Mouse (Mus musculus): ENCODE results near the gene Gm49711. TPM values are rescaled to one million over a fixed set of nuclear protein-coding genes. Genes with fewer than 3 reads are reported as not detected.

Gene Gm49711
- total RNA-seq, 2 experiments from 2014 or later: 0.40 TPM; not detected in 1

DNA sequence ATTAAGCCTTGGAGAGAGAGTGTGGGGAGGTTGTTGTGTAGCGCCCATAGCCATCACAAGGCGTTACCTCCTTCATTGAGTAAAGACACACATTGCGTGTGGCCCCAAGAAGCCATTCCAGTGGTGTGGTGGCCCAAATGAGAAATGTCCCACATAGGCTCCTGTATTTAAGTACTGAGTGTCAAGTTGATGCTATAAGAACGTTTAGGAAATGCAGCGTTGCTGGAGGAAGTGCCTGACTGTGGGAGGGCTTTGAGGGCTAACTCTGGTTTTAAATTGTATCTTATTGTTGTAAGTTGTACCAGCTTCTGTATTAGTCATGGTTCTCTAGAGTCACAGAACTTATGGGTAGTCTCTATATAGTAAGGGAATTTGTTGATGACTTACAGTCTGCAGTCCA lies 49.2 kb downstream of the Gm49711 start:
- intact Hi-C loops (cut with DNase I): no loop called here
- DNase-seq (ENCODE audit: low spot score in 2 of 2): no peak

DNA sequence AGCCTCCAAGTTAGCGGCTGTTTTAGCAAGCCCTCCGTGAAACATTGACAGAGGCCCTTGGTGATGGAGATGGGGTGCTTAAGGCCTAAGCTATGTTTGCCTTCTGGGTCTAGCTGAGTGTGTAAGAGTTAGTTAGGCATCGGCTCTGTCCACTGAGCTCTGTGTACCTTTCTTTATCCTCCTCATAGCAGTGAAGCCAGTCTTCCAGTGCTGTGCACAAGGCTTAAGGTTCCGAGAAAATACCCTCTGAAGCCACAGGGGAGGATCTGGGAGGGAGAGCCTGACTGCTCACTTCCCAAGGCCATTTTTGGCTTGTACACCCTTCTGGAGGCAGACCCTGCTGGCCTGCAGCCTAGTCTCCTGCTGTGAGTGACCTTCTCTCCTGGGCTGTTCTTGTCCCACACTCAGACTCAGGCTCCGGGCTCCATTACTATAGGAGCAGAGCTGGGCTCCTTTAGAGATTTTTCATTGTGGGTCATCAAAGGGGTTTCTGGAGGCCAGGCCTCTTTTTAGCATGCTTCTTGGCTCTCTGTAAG lies 56.7 kb downstream of the Gm49711 start:
- intact Hi-C loops (cut with DNase I): no loop called here
- DNase-seq (ENCODE audit: low spot score in 2 of 2): no peak

DNA sequence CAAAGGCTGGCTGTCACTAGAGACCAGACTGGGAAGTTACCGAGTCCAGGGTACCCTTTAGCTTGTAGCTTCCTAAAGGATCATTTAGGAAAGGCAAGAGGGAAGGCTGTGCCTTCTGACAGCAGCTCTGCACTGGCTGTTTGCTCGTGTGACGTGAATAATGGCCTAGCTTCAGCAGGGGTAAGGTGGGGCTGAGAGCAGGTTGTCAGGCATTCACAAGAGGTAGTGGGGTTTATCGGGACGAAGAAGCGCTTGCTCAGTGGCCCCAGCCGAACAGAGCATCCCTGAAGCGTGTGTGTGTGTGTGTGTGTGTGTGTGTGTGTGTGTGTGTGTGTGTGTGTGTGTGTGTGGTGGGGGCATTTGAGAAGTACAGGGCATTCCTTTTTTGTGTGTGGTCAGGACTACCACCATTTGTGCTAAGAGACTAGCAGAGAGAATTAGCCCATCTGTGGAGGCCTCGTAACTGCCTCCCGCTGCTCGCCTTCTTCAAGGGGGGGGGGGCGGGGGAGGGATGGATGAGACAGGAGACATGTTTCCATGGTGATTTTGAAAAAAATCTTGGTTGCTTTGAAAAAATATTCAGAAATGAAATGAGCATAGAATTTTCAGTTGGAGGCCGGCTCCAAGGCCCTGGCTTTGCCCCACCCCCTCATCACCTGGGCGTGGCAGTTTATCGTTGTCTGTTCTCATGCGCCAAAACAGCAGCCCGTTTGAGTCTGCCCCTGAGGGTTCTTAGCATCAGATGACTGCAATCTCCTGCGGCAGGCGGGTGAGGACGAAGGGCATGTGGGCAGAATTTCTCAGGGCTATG lies 57.7 kb downstream of the Gm49711 start:
- intact Hi-C loops (cut with DNase I): no loop called here
- DNase-seq (ENCODE audit: low spot score in 2 of 2): peak; percentile 66 to 87

DNA sequence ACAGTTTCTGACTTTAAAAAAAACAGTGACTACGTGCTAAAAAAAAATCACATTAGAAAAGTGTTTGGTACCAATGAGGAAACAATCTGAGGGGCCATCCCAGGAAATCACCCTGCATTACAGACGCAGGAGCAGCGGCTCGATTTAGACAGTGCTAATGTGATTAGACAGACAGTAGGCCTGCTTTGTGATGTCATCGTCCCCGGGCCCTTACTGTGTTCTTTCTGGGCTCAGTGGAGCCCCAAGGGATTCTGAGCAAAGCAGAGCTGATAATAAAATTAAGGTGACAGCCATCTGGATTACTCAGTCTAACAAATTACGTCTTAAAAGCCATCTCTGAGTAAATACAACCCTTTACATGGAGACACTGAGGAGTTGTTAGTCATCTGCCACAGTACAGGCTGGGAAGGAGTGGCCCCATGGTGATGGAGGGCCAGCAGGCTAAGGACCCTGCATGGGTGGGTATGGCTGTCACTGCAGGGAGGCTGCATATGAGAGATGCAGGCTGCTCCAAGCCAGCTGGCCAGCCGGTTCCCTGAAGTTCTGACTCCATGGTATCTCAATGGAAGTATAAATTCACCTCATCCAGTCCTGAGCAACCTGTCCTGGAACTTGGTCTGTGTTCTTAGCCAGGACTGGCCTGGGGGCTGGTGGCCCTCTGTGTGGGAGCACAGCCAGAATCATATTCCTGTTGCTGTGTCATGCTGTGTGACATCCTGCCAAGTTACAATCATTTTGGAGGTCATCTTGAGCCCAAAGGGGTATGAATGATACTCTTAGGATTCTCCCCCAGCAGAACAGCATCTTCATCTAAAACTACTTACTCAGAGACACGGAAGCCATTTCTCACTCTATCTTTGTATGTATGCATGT lies 59.5 kb downstream of the Gm49711 start:
- no peak for DNase-seq (ENCODE audit: low spot score in 2 of 2)
- intact Hi-C loops (cut with DNase I): no loop called here

DNA sequence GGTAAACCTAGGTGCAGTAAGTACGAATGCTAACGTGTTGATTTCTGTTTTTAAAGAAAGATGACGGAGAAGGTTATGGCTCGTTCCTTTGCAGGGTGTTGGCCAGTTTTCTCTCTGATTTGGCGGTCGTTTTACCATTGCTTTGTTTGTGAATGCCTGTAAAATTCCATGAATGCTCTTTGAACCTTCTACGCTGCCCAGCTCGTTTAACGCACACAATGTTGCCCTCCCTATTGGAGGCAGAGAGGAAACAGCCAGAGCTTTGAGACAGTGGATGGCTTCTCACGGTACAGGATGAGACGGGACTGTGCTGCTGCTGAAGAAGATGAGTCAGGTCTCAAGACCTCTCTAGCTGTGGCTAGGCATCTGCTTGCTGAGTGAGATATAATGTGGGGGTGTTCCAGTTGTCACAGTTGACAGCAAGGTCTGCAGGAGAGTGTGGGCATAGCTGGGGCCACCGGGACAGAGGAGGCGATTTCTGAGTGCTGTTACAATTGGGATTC lies 60.9 kb downstream of the Gm49711 start:
- intact Hi-C loops (cut with DNase I): no loop called here
- no peak for DNase-seq (ENCODE audit: low spot score in 2 of 2)

DNA sequence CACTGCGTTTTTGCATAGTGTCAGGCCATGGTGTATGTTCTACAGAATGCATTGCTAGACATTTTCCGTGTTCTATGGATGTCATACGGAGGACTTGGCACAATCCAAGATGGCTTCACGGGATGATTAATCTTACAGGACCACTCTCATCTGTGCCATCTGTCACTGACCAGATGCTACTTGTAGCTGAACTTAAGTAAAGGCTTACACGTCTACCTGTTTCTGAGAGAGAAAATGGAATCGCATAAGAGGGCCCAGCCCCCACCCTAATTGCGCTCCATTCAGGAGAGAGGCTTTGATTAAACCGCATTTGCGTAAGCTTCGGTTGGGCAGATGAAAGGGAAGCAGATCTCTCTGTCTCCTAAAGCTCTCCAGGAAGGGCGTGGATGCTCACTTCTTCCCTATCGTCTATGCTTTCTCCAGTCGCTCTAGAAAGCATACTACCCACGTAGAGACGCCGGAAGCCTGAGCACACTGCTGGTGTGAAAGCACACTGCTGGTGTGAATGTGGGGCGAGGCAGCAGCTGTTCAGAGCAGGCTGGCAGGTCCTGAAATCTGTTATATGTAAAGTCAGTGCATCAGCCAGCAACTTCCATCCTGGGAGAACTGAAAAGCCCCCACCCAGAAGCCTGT lies 62.9 kb downstream of the Gm49711 start:
- intact Hi-C loops (cut with DNase I): no loop called here
- peak in 1 of 2 experiments; percentile 75 for DNase-seq (ENCODE audit: low spot score in 2 of 2)

DNA sequence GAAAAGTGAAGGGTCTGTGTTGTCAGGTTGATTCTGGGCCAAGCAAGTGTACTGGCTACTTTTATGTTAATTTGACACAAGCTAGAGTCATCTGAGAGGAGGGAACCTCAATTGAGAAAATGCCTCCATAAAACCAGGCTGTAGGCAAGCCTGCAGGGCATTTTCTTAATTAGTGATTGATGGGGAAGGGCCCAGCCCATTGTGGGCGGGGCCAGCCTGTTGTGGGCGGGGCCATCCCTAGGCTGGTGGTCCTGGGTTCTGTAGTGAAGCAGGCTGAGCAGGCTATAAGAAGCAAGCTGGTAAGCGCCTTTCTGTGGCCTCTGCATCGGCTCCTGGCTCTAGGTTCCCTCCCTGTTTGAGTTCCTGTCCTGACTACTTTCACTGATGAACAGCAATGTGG lies 69.1 kb downstream of the Gm49711 start:
- intact Hi-C loops (cut with DNase I): no loop called here

DNA sequence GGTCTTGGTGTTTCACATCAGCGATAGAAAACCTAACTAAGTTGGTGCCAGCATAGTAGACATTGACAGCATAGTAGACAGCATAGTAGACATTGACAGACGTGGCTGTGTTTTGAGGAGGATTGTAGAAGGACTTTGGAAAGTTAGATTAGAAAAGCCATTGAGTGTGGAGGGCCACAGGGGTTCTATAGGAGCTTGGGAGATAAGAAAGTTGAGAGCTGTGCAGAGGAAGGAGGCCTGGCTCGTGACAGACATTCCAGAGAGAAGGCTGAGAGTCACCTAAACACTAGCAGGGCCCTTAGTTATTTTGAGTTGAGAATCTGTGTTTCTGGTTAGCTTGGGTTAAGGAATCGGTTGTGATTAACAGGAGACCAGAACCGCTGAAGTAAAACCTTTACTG lies 69.5 kb downstream of the Gm49711 start:
- no peak for DNase-seq (ENCODE audit: low spot score in 2 of 2)
- intact Hi-C loops (cut with DNase I): no loop called here

More for the DNA sequence above, 69.1 kb downstream of the Gm49711 start:
- DNase-seq (ENCODE audit: low spot score in 2 of 2): no peak

DNA sequence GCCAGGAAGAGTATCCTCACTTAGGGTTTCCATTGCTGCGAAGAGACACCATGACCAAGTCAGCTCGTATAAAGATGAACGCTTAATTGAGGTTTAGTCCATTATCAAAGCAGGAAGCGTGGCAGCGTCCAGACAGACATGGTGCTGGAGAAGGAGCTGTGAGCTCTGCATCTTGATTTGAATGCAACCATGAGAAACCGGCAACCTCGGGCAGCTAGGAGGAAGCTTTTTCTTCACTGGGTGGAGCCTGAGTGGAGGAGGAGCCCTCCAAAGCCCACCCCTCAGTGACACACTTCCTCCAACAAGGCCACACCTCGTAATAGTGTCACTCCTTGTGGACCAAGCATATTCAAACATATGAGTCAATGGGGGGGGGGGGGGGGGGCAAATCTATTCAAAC lies 71.7 kb downstream of the Gm49711 start:
- intact Hi-C loops (cut with DNase I): no loop called here
- DNase-seq (ENCODE audit: low spot score in 2 of 2): no peak

DNA sequence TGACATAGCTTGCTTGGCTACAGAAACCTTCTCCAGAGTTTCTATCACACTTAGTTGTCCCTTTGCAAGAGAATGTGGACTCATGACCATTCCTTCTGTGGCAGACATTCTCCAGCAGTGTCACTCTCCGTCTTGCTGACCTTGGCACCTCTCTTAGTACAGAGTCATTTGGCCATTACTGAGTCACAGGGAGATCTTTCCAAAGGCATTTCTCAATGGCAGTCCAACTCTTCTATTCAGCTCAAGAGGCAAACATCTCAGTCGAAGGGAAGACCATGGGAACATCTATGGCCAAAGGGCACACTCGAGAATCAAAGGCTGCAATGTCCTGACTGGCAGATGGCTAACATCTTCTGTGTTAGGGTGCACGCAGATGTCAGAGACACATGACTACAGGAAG lies 74.4 kb downstream of the Gm49711 start:
- intact Hi-C loops (cut with DNase I): no loop called here

DNA sequence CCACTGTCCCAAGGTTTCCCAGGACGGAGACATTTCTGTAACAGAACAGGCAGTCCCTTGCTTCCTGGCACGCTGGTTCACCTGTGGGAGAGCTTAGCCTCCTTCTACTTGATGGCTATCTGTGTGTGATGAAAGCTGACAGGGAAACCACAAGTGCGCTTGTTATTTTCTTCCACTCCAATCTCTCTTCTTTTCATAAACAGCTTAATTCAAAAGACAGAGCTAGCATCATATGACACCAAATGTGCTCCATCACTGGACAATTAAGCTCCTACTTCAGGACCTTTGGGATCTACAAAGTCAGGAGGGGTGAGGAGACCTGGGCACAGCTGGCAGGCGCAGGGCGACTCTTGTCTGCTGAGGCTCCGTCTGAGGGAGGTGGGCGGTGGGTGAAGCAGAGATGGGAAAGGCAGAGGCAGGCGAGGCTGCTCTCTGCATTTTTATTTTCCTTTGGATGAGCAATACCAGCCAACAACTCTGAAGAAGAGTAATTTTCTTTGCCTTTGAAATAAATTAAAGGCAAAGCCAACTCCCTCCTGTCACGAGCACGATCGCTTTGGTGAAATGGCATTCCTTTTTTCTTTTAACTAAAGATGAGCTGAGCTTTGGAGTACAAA lies 76.1 kb downstream of the Gm49711 start:
- no peak for DNase-seq (ENCODE audit: low spot score in 2 of 2)
- intact Hi-C loops (cut with DNase I): no loop called here

More for the DNA sequence above, 74.4 kb downstream of the Gm49711 start:
- no peak for DNase-seq (ENCODE audit: low spot score in 2 of 2)

DNA sequence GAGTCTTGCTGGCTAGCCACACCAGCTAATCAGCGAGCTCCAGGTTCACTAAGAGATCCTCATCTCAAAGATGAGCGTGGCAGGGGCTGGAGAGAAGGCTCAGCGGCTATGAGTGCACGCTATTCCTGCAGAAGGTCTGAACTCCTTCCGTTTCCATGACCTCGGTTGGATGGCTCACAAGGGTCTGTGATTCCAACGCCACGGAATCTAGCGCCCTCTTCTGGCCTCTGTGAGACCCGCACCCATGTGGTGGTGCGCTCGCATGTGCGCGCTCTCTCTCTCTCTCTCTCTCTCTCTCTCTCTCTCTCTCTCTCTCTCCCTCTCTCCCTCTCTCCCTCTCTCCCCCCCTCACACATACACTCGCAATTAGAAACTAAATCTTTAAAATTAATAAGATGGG lies 78.2 kb downstream of the Gm49711 start:
- no peak for DNase-seq (ENCODE audit: low spot score in 2 of 2)
- intact Hi-C loops (cut with DNase I): no loop called here

DNA sequence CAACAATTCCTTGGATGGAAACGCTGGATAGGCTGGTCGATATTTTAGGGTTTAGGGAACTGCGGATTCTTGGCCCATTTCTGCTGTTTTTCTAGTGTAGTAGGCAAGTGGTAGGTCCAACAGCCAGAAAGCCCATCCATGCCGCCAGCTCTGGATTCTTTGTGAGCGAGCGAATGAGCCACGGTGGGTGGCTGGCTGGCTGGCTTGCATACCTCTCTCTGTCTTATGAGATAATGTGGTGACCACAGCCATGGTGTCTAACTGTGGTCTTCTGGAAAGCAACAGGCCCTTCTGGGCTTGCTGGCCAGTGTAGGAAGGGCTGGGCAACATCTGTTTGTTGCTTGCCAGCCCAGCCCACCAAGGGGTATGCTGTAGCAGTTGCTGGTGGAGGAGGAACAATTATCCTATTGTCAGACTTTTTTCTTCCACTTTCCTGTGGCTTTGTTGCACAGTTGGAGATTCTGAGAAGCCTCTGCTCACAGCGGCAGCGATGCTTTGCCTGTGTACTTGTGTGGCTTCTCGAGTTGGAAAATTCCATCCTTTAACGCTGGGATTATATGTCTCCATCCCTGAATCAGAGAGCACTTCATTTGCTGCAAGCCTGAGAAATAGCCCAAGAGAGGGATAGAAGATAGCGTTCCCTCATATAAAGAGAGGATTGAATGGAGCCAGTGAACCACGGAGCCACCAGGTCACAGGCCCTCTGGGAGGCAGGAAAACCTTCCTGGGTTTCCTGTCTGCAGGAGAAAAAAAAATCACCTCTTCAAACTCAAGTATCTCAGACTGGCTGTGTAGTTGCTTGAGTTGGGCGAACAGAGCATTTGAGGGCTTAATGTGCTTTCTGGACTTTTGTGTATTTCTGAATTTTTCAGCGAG lies 81.5 kb downstream of the Gm49711 start:
- DNase-seq (ENCODE audit: low spot score in 2 of 2): no peak
- intact Hi-C loops (cut with DNase I): no loop called here

DNA sequence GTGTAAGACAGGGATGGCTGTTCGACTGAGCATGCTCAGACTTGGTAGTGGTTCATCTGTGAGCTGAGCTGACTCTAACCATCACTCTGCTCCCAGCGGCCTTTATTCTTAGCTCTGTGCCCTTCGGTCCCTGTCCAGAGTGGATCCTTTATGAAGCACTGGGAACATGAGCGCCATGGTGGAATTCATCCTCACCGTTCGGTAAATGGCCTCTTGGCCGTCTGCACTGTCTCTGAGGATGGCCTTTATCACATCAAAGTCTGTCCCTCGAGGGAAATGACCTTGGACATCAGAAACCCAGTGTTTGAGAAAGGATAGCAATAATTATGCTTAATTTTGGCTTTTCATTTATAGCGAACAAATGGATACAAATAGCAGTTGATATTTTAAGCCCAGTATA lies 82.2 kb downstream of the Gm49711 start:
- intact Hi-C loops (cut with DNase I): no loop called here
- no peak for DNase-seq (ENCODE audit: low spot score in 2 of 2)

DNA sequence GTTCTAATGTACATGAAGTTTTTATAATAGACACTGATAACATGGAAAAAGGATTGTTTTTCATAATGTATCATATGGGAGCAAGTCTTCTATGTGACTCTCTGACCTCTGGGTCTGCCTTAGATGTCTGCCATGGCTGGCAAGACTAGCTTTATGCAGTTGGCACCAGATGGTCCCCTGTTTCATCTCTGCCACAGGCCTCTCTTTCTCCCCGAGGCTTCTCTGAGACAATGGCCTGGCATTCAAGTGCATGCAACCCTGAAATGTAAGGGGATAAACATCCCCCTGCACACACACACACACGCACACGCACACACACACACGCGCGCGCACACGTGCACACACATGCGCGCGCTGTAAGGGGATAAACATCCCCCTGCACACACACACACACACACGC lies 82.9 kb downstream of the Gm49711 start:
- intact Hi-C loops (cut with DNase I): no loop called here
- no peak for DNase-seq (ENCODE audit: low spot score in 2 of 2)

DNA sequence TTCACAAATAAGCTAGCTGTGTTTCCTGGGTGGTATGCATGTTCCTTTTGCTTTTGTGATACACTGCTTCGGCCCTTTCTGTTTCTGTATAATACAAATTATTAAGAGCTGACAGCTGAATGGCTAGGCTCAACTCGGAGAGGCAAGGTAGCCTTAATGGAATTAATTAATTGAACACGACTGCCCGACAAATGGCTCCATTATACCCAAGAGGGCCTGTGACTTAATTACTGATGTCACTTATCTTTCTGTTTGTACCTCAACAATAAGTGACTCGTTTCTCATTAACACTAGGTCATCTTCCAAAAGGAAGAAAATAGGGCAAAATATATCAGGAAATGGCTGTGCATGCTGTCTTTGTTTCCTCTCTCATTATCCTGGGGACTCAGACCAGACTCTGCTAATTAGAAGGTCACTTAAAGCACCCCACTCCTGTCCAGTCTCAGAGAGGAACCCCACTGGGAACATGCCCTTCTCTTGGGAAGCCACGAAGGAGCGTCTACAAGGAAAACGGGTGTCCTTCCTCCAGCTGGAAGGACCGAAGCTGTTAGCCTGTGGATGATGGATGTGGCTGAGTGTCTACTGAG lies 84.4 kb downstream of the Gm49711 start:
- no peak for DNase-seq (ENCODE audit: low spot score in 2 of 2)
- intact Hi-C loops (cut with DNase I): no loop called here

DNA sequence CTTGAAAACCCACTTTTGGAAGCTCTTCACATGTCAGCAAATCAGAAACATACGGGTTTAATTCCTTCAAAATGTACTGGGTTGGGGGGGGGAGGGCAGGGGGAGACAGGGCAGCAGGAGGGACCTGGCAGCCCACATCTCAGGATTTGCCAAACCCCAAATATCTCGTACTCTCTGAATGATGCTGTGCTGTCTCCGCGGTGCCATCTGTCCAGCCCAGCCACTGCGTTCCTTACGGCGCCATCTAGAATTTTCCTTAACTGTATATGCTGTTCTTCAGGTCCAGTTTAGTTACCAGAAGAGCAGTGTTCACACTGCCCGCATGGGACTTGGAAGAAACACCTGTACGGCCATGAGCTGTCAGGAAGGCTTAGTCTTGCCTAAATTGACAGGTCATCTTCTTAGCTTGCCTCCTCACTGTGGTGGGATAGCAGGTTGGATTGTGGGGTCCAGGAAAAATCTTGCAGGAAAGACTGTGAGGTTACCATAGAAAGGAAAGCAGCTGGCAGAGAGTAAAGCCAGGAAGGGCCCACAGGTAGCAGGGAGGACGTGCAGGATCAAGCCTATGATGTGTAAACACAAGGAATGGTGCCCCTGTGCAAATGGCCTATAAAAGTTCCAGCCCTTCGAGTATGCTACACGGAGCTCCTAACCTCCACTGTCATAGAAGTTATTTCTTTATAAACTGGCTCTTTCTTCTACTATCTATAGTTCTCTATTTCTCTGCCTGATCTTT lies 89.7 kb downstream of the Gm49711 start:
- DNase-seq (ENCODE audit: low spot score in 2 of 2): no peak
- intact Hi-C loops (cut with DNase I): loop anchor here (5.0 kb wide), 1 partner anchor 140 kb away; no protein-coding TSS in a partner anchor
